Mouse (Mus musculus): ENCODE results near the gene Rnf167. TPM values are rescaled to one million over a fixed set of nuclear protein-coding genes. Genes with fewer than 3 reads are reported as not detected.

Gene Rnf167
- total RNA-seq, 4 experiments from 2014 or later, result 34.9 to 41.1 (median 38.1) TPM

DNA sequence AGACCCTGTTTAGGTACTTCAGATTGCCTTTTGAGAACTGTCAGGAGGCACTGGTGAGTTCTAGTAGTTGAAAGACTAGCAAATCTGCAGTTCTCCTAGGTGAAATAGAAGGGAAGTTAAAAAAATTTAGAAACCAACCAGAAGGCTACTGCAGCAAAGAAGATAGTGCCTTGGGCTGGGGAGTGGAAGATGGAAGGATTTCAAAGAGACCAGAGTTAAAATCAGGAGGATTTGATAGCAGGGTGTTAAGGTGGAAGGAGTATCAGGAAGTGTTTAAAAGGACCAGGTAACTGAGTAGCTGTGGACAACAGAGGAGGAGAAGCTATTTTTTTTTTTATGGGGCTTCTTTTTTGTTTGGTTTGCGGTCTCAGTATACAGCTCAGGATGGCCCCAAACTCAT lies 9.3 kb upstream of the Rnf167 start:
- no peak for DNase-seq (ENCODE audit: low spot score in 2 of 2)

DNA sequence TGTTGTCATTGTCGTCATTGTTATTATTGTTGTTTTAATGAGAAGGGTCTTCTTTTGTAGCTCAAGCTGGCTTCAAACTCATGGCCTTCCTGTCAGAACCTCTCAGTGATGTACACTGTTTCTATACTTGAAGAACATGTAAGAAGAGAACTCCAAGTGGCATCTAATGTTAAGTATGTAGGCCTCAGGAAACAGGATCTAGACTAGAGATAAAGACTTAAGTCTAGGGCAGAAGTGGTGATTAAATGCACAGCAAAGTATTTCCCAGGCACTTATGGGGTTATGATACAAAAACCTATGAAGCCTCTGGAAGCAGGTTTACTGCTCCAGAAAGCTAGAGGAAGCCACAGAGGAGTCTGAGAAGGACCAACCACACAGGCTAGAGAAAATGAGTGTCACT lies 8.7 kb upstream of the Rnf167 start:
- no peak for DNase-seq (ENCODE audit: low spot score in 2 of 2)

- DNase-seq (ENCODE audit: low spot score in 2 of 2), result no peak
These were observed 8.2 kb upstream of the Rnf167 start, which contains the start of gene Gp1ba for GRCm38 (mm10) chr11:70638714-70639278. Gp1ba (plus strand) TSS chr11:70639122.

- DNase-seq (ENCODE audit: low spot score in 2 of 2), result peak in 1 of 2 experiments; percentile 2
These were observed 7.1 kb upstream of the Rnf167 start for GRCm38 (mm10) chr11:70639976-70640375.

DNA sequence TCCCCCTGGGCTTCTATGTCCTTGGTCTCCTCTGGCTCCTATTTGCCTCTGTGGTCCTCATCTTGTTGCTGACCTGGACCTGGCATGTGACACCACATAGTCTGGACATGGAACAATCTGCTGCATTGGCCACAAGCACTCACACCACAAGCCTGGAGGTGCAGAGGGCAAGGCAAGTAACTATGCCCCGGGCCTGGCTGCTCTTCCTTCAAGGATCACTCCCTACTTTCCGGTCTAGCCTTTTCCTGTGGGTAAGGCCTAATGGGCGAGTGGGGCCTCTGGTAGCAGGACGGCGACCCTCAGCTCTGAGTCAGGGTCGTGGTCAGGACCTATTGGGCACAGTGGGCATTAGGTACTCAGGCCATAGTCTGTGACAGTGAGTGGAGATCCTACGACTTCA lies 5.8 kb upstream of the Rnf167 start:
- peak in 1 of 2 experiments; percentile 3 for DNase-seq (ENCODE audit: low spot score in 2 of 2)

DNA sequence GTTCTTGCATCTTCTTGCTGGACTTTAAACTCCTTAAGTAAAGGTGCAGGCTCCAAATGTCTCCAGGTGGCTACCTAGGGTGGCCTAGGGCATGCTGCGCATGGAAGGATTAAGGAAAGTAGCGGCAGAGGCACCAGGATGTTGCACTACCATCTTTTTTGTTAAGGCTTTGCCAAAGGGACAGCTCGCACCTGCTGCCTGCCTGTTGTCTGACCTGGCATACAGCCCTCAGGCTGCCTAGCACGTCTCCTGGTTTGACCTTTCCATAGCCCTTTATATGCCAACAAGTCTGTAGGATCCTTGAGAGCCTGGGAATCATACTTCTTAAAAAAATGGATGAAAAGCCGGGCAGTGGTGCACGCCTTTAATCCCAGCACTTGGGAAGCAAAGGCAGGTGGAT lies 4.0 kb upstream of the Rnf167 start:
- DNase-seq (ENCODE audit: low spot score in 2 of 2), result peak in 1 of 2 experiments; percentile 43

DNA sequence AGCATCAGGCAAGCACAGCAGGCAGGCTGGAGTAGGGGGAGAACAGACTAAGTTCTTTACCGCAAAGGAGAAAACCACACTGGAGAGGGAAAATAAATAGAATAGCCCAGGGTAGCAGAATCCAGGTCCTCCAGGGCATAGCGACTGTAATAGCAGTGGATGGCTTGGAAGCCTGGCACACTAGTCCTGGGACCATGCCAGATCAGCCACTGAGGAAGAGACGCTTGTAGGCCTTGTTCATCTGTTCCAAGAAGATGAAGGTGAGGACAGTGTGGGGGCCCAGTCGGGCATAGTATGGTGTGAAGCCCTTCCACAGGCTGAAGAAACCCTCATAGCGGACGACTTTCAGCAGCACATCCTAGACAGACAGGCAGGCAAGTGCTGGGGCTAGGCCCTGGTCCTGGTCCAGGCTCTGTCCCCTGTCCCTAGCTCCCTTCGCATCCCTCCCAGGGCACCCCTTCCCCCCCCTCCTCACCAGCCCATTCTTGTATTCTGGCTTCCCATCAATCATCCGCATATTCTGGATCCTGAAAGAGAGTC lies 2.4 kb upstream of the Rnf167 start:
- peak in 1 of 2 experiments; percentile 3 for DNase-seq (ENCODE audit: low spot score in 2 of 2)

- DNase-seq (ENCODE audit: low spot score in 2 of 2), result peak in 1 of 2 experiments; percentile 5
These were observed 1.4 kb upstream of the Rnf167 start for GRCm38 (mm10) chr11:70645461-70646258.

DNA sequence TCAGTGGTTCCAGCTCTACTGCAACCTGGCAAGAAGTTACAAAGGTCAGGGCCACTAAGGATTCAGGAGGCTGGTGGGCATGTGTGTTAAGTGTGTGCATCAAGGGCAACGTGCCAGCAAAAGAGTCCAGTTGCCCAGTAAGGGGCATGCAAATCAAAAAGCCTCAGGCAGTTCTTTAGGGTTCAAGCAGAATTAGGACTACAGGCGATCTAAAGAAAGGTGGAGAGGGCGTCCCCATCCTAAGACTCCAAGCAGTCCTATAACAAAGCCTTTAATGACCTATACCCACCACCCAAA lies 828 bp upstream of the Rnf167 start:
- no peak for DNase-seq (ENCODE audit: low spot score in 2 of 2)

- peak in 1 of 2 experiments; percentile 20 for DNase-seq (ENCODE audit: low spot score in 2 of 2)
These were observed 833 bp downstream of the Rnf167 start for GRCm38 (mm10) chr11:70647716-70648420.

GRCm38 (mm10) chr11:70648512-70648911 lies 1.5 kb downstream of the Rnf167 start:
- DNase-seq (ENCODE audit: low spot score in 2 of 2), result no peak

- peak in 1 of 2 experiments; percentile 2 for DNase-seq (ENCODE audit: low spot score in 2 of 2)
These were observed 2.2 kb downstream of the Rnf167 start for GRCm38 (mm10) chr11:70649185-70649734.

GRCm38 (mm10) chr11:70650322-70651175 lies 3.5 kb downstream of the Rnf167 start:
- peak in 1 of 2 experiments; percentile 2 for DNase-seq (ENCODE audit: low spot score in 2 of 2)

GRCm38 (mm10) chr11:70651391-70651790 lies 4.4 kb downstream of the Rnf167 start:
- peak in 1 of 2 experiments; percentile 2 for DNase-seq (ENCODE audit: low spot score in 2 of 2)

GRCm38 (mm10) chr11:70652029-70652883 lies 5.2 kb downstream of the Rnf167 start:
- peak in 1 of 2 experiments; percentile 9 for DNase-seq (ENCODE audit: low spot score in 2 of 2)

DNA sequence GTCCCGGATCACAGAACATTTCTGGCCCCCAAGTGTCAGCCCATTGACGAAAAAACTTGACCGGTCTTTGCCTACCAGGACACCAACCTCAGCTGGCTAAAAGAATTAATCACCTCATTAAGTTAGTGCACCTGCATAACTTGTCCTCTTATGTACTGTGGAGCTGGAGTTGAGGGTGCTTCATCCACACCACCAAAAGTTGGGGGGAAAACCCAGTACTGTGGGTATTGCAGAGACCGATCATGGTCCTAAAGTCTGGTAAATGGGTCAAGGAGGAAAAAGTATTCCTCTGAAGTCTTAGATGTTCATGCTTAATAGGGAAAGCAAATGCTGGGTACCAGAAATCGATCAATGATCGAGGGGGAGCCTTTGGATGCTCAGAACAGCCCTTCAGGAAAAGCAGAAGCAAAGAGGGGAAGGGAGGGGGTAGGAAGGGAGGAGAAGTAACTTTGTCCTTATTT lies 5.9 kb downstream of the Rnf167 start:
- no peak for DNase-seq (ENCODE audit: low spot score in 2 of 2)

GRCm38 (mm10) chr11:70653345-70654197 lies 6.5 kb downstream of the Rnf167 start:
- peak; percentile 4 to 34 for DNase-seq (ENCODE audit: low spot score in 2 of 2)

DNA sequence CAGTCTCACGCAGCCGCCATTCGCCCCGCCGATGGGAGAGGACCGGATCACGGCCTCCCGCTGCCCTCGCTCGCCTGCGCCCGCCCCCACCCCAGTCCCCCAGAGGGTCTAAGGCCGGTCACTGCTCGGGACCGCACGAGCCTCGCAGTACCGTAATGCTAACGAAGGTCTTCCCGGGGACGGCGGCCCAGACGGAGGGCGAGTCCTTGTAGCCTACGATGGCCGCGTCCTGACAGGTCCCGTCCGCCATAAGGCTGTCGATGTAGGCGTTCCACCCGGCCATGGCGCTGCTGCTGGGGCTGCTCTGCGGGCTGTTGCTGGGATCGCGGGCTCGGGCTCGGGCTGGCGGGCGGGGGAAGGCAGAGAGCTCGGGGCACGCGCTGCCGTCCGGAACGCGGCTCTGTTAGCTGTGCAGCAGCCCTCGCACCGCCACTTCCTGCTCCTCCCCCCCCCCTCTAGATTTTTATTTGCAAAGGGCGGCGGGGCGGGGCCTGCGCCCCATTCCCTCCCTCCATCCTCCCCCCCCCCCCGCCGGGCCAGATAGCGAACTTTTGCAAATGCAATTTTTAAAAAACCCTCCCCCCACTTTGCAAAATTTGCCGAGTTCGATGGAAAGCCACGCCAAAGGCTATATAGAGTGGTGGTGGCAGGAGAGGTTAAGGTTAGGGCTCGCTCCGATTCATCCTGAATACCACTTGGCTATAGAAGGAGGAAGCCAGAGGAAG lies 7.3 kb downstream of the Rnf167 start, which contains the start of gene Pfn1:
Gene Pfn1, minus strand, starts transcription at position 447 of the 725 bp plus-strand sequence.
- peak; percentile 43 to 66 for DNase-seq (ENCODE audit: low spot score in 2 of 2)

Data from gastrocnemius, adult 8-10 months (tissue).